Mouse (Mus musculus) MEL (cell line): ENCODE results near the gene Iah1. TPM values are rescaled to one million over a fixed set of nuclear protein-coding genes. Genes with fewer than 3 reads are reported as not detected.

Experiments
- DNase-seq: peaks from one replicate; pipeline ENCODE4 v3.0.0; 2011; ENCODE audit warnings: low read depth, low spot score
- H3K27ac ChIP-seq: 2 replicates; pipeline ENCODE4 v1.5.1; 2012; ENCODE audit warnings: low read depth, mild to moderate bottlenecking, control low read depth, low read length, moderate library complexity; ENCODE audit not compliant: control insufficient read depth
- H3K27me3 ChIP-seq, 2 experiments: fragments of 150-350 bp in 1 of 2; sonication (generic) in 1 of 2; 2 replicates each; pipeline ENCODE4 v1.6.1; 2012; ENCODE audit warnings: low read length in 2 of 2, mild to moderate bottlenecking in 2 of 2, improper control_type of control experiment in 1 of 2, moderate library complexity in 1 of 2; ENCODE audit not compliant: insufficient read depth in 2 of 2, control insufficient read depth in 1 of 2
- H3K36me3 ChIP-seq, 2 experiments: 2 replicates each; pipeline ENCODE4 v1.6.1; 2012 to 2014; ENCODE audit warnings: low read length in 2 of 2, improper control_type of control experiment in 1 of 2, inconsistent platforms in 1 of 2, mild to moderate bottlenecking in 1 of 2; ENCODE audit not compliant: insufficient read depth in 2 of 2, control insufficient read depth in 1 of 2
- H3K4me1 ChIP-seq, 2 experiments: fragments of 150-350 bp in 1 of 2; sonication (generic) in 1 of 2; 2 replicates each; pipeline ENCODE4 v1.6.1; 2012; ENCODE audit warnings: low read length in 2 of 2, improper control_type of control experiment in 1 of 2, mild to moderate bottlenecking in 1 of 2; ENCODE audit not compliant: insufficient read depth in 2 of 2, control insufficient read depth in 1 of 2
- H3K4me3 ChIP-seq, 2 experiments: fragments of 150-350 bp in 1 of 2; sonication (generic) in 1 of 2; 2 replicates each; pipeline ENCODE4 v1.5.1; 2012; ENCODE audit warnings: low read depth in 2 of 2, low read length in 2 of 2, mild to moderate bottlenecking in 2 of 2, moderate library complexity in 2 of 2, control low read depth in 1 of 2, improper control_type of control experiment in 1 of 2; ENCODE audit not compliant: control insufficient read depth in 1 of 2, insufficient read depth in 1 of 2
- H3K79me2 ChIP-seq: 2 replicates; pipeline ENCODE4 v1.6.1; 2012; ENCODE audit warnings: mild to moderate bottlenecking, low read length, moderate library complexity; ENCODE audit not compliant: control insufficient read depth, poor library complexity, insufficient read depth
- H3K9ac ChIP-seq: 2 replicates; pipeline ENCODE4 v1.6.1; 2012; ENCODE audit warnings: low read depth, mild to moderate bottlenecking, control low read depth, low read length, moderate library complexity; ENCODE audit not compliant: control insufficient read depth, poor library complexity, severe bottlenecking
- H3K9me3 ChIP-seq: fragments of 150-350 bp; sonication (generic); replicated peaks from 2 replicates; pipeline ENCODE4 v1.6.1; 2012; ENCODE audit warnings: mild to moderate bottlenecking, low read length, improper control_type of control experiment, moderate library complexity; ENCODE audit not compliant: insufficient read depth
- CHD1 ChIP-seq: IDR thresholded peaks from 2 replicates; pipeline ENCODE4 v1.6.1; 2012; ENCODE audit warnings: low read depth, mild to moderate bottlenecking, inconsistent platforms, low read length, improper control_type of control experiment
- CHD2 ChIP-seq: IDR thresholded peaks from 2 replicates; pipeline ENCODE4 v1.6.1; 2011; ENCODE audit warnings: low read length, improper control_type of control experiment
- E2F4 ChIP-seq: IDR thresholded peaks from 2 replicates; pipeline ENCODE4 v1.6.1; 2011; ENCODE audit warnings: low read depth, low read length, improper control_type of control experiment, borderline replicate concordance
- EP300 ChIP-seq, 2 experiments: IDR thresholded peaks; 2 replicates each; pipeline ENCODE4 v1.6.1; 2011; ENCODE audit warnings: improper control_type of control experiment in 2 of 2, low read length in 2 of 2, low read depth in 1 of 2, mild to moderate bottlenecking in 1 of 2
- GATA1 ChIP-seq: IDR thresholded peaks from 2 replicates; pipeline ENCODE4 v1.6.1; 2011; ENCODE audit warnings: low read depth, low read length, improper control_type of control experiment
- HCFC1 ChIP-seq: IDR thresholded peaks from 2 replicates; pipeline ENCODE4 v1.6.1; 2012; ENCODE audit warnings: low read depth, mild to moderate bottlenecking, inconsistent platforms, low read length, improper control_type of control experiment, moderate library complexity
- JUND ChIP-seq: IDR thresholded peaks from 2 replicates; pipeline ENCODE4 v1.6.1; 2011; ENCODE audit warnings: low read depth, mild to moderate bottlenecking, improper control_type of control experiment, low read length
- KAT2A ChIP-seq: conservative IDR thresholded peaks from 2 replicates; pipeline ENCODE4 v1.6.1; 2012; ENCODE audit warnings: low read depth, low read length, improper control_type of control experiment, inconsistent platforms
- MAFK ChIP-seq: IDR thresholded peaks from 2 replicates; pipeline ENCODE4 v1.6.1; 2011; ENCODE audit warnings: low read depth, mild to moderate bottlenecking, low read length, improper control_type of control experiment, borderline replicate concordance
- MAX ChIP-seq: IDR thresholded peaks from 2 replicates; pipeline ENCODE4 v1.6.1; 2011; ENCODE audit warnings: low read length, improper control_type of control experiment
- MXI1 ChIP-seq: IDR thresholded peaks from 2 replicates; pipeline ENCODE4 v1.6.1; 2011; ENCODE audit warnings: mild to moderate bottlenecking, low read depth, low read length, improper control_type of control experiment
- MYB ChIP-seq: IDR thresholded peaks from 2 replicates; pipeline ENCODE4 v1.6.1; 2011; ENCODE audit warnings: mild to moderate bottlenecking, low read depth, low read length, improper control_type of control experiment
- NELFE ChIP-seq: IDR thresholded peaks from 2 replicates; pipeline ENCODE4 v1.6.1; 2011; ENCODE audit warnings: low read depth, low read length, improper control_type of control experiment
- TAL1 ChIP-seq: IDR thresholded peaks from 2 replicates; pipeline ENCODE4 v1.6.1; 2012; ENCODE audit warnings: mild to moderate bottlenecking, inconsistent platforms, low read length, moderate library complexity, mixed read lengths
- TBP ChIP-seq: IDR thresholded peaks from 2 replicates; pipeline ENCODE4 v1.8.0; 2011; ENCODE audit warnings: low read depth, low read length, improper control_type of control experiment
- TCF12 ChIP-seq: IDR thresholded peaks from 2 replicates; pipeline ENCODE4 v1.6.1; 2014; ENCODE audit warnings: low read depth, mild to moderate bottlenecking, inconsistent platforms, low read length, improper control_type of control experiment, moderate library complexity
- UBTF ChIP-seq: IDR thresholded peaks from 2 replicates; pipeline ENCODE4 v1.6.1; 2012; ENCODE audit warnings: low read depth, mild to moderate bottlenecking, inconsistent platforms, low read length, improper control_type of control experiment, moderate library complexity, borderline replicate concordance; ENCODE audit not compliant: insufficient read depth
- USF1 ChIP-seq: IDR thresholded peaks from 2 replicates; pipeline ENCODE4 v1.6.1; 2014; ENCODE audit warnings: low read depth, mild to moderate bottlenecking, inconsistent platforms, low read length, improper control_type of control experiment, moderate library complexity
- USF2 ChIP-seq, 2 experiments: IDR thresholded peaks; 2 replicates each; pipeline ENCODE4 v1.6.1; 2011 to 2012; ENCODE audit warnings: improper control_type of control experiment in 2 of 2, low read length in 2 of 2, borderline replicate concordance in 1 of 2, inconsistent platforms in 1 of 2, low read depth in 1 of 2, mild to moderate bottlenecking in 1 of 2; ENCODE audit not compliant: insufficient read depth in 1 of 2
- ZKSCAN1 ChIP-seq: IDR thresholded peaks from 2 replicates; pipeline ENCODE4 v1.6.1; 2012; ENCODE audit warnings: low read depth, mild to moderate bottlenecking, inconsistent platforms, low read length, improper control_type of control experiment, moderate library complexity
- ZMIZ1 ChIP-seq: IDR thresholded peaks from 2 replicates; pipeline ENCODE4 v1.6.1; 2012; ENCODE audit warnings: low read depth, mild to moderate bottlenecking, inconsistent platforms, low read length, improper control_type of control experiment, moderate library complexity
- polyA plus RNA-seq, 2 experiments: library from polyadenylated mRNA; stranded (reverse) in 1 of 2; unstranded in 1 of 2; fragments of >175 nt in 1 of 2; fragments of >200 nt in 1 of 2; gene quantifications; 2 replicates each; pipeline versions ENCODE4 v1.2.1 to v1.2.4; 2012; ENCODE audit warnings: low replicate concordance in 2 of 2, low read depth in 1 of 2; ENCODE audit not compliant: insufficient read length in 2 of 2, insufficient read depth in 1 of 2, missing spikeins in 1 of 2
- total RNA-seq: library from RNA; depleted of rRNA; stranded (reverse); fragments of 300-350 nt; gene quantifications from 2 replicates; pipeline ENCODE4 v1.2.3, GENCODE M21; 2012

The Iah1 gene
- total and polyA plus RNA-seq, 3 experiments: 14.2 to 15.4 TPM; not detected in 1

- no peaks in the 10 kb centered on the region for H3K27me3 ChIP-seq
- no peaks in the 10 kb centered on the region for H3K79me2 ChIP-seq
- TF ChIP-seq HCFC1: no peak
- no peak for TF ChIP-seq USF2 (IDR thresholded peaks at IDR 0.05; ENCODE audit: borderline replicate concordance in 1 of 2, insufficient read depth in 1 of 2, low read depth in 1 of 2, low read length in 2 of 2)
- no peak for TF ChIP-seq ZKSCAN1
- no peak for TF ChIP-seq UBTF
- no peak for TF ChIP-seq KAT2A
- no peak for TF ChIP-seq ZMIZ1
- TF ChIP-seq MAFK: no peak
- no peak for TF ChIP-seq MYB
- no peak for TF ChIP-seq CHD2
- no peak for TF ChIP-seq MAX
- no peak for TF ChIP-seq E2F4
- TF ChIP-seq TCF12: no peak
- TF ChIP-seq GATA1: no peak
- TF ChIP-seq USF1: no peak
- TF ChIP-seq TAL1: no peak
- no peak for TF ChIP-seq CHD1
- TF ChIP-seq JUND: no peak
- TF ChIP-seq NELFE: no peak
- H3K4me3 ChIP-seq: no peak overlapping the region
- no peak for DNase-seq
- H3K27ac ChIP-seq: no peak overlapping the region
- no peaks in the 10 kb centered on the region for H3K9me3 ChIP-seq
- H3K4me1 ChIP-seq: no peaks in the 10 kb centered on the region
- no peak overlapping the region for H3K9ac ChIP-seq
- H3K36me3 ChIP-seq: no peaks in the 10 kb centered on the region
These were observed 16.8 kb downstream of the Iah1 start for GRCm38 (mm10) chr12:21333021-21333420.

DNA sequence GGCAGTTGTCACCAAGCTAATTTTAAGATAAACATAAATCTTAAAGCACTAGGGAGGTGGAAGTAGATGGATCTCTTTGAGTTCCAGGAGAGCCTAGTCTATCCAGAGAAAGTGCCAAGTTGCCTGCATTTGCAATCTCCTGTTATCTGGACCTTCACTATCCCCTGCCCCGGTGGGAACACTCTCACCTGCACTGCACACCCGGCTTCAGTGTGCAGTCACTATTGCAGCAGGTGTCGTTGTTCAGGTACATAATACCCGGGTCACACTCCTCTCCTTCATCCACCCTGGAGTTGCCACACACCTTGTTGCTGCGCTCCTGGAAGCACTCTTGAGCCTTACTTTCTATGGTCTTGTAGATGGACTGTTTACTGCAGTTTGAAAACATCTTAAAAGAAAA lies 17.6 kb downstream of the Iah1 start:
- Histone ChIP-seq H3K4me3 (no peak overlapping the region), H3K79me2 (no peaks in the 10 kb centered on the region), H3K9ac (no peak overlapping the region), H3K27me3 (no peaks in the 10 kb centered on the region), H3K36me3 (no peaks in the 10 kb centered on the region), H3K4me1 (no peaks in the 10 kb centered on the region), H3K9me3 (no peaks in the 10 kb centered on the region), H3K27ac (no peak overlapping the region)
- no peak for DNase-seq
- TF ChIP-seq GATA1 (no peak), USF2 (IDR thresholded peaks at IDR 0.05; ENCODE audit: borderline replicate concordance in 1 of 2, insufficient read depth in 1 of 2, low read depth in 1 of 2, low read length in 2 of 2) (no peak), MYB (no peak), MXI1 (no peak), EP300 (IDR thresholded peaks at IDR 0.05; ENCODE audit: low read depth in 1 of 2, low read length in 2 of 2) (no peak), ZMIZ1 (no peak), TBP (no peak), CHD1 (no peak), CHD2 (no peak), MAX (no peak)
